Mouse (Mus musculus) monocyte, adult 2 months (primary cell): ENCODE measurements at regions not wholly inside any gene's neighbourhood (a gene's known extent, or its start where the extent isn't known, plus 50 kb on each side); places are given as distances from the start of the nearest gene placed in this dataset.

Source experiments
- DNase-seq, 2 experiments: peaks; one replicate each; pipeline ENCODE4 v3.0.0; 2022; ENCODE audit warnings: low spot score in 2 of 2, low read depth in 1 of 2

GRCm38 (mm10) chr12:80018086-80018485 lies 94.7 kb downstream of the Zfp36l1 start:
- DNase-seq: no peak

- no peak for DNase-seq
Measured at GRCm38 (mm10) chr12:80017376-80017929, 95.4 kb downstream of the Zfp36l1 start.

- no peak for DNase-seq
Measured at GRCm38 (mm10) chr12:80015938-80016337, 96.9 kb downstream of the Zfp36l1 start.

- no peak for DNase-seq
Measured at GRCm38 (mm10) chr12:80014598-80014983, 98.2 kb downstream of the Zfp36l1 start.

GRCm38 (mm10) chr12:80013904-80014597 lies 98.8 kb downstream of the Zfp36l1 start:
- DNase-seq: peak in 1 of 2 experiments; percentile 6

- DNase-seq: no peak
Measured at GRCm38 (mm10) chr12:80013577-80013903, 99.3 kb downstream of the Zfp36l1 start.

- no peak for DNase-seq
Measured at GRCm38 (mm10) chr12:80011916-80012315, 100.9 kb downstream of the Zfp36l1 start.

- DNase-seq: no peak
Measured at GRCm38 (mm10) chr12:80010947-80011346, 101.9 kb downstream of the Zfp36l1 start.

- DNase-seq: no peak
Measured at GRCm38 (mm10) chr12:80010220-80010619, 102.6 kb downstream of the Zfp36l1 start.

GRCm38 (mm10) chr12:80007849-80008248 lies 105.0 kb downstream of the Zfp36l1 start:
- no peak for DNase-seq

- no peak for DNase-seq
Measured at GRCm38 (mm10) chr12:80005227-80005919, 107.4 kb downstream of the Zfp36l1 start.

GRCm38 (mm10) chr12:80004575-80004974 lies 108.2 kb downstream of the Zfp36l1 start:
- DNase-seq: no peak

- no peak for DNase-seq
Measured at GRCm38 (mm10) chr12:80003486-80003885, 109.3 kb downstream of the Zfp36l1 start.

GRCm38 (mm10) chr12:80002474-80003125 lies 110.2 kb downstream of the Zfp36l1 start:
- DNase-seq: no peak

GRCm38 (mm10) chr12:80001794-80002193 lies 111.0 kb downstream of the Zfp36l1 start:
- DNase-seq: no peak

GRCm38 (mm10) chr12:79999868-80000370 lies 112.9 kb downstream of the Zfp36l1 start:
- DNase-seq: no peak

GRCm38 (mm10) chr12:79998788-79999187 lies 114.0 kb downstream of the Zfp36l1 start:
- DNase-seq: no peak

- DNase-seq: no peak
Measured at GRCm38 (mm10) chr12:79998339-79998738, 114.5 kb downstream of the Zfp36l1 start.

GRCm38 (mm10) chr12:79997201-79997600 lies 115.6 kb downstream of the Zfp36l1 start:
- DNase-seq: no peak

GRCm38 (mm10) chr12:79995521-79996094 lies 117.2 kb downstream of the Zfp36l1 start:
- DNase-seq: no peak

GRCm38 (mm10) chr12:79993821-79994571 lies 118.8 kb downstream of the Zfp36l1 start:
- no peak for DNase-seq
